Mouse (Mus musculus) midbrain, postnatal 0 days (tissue): ENCODE measurements around the gene Krt23. TPM values are rescaled to one million over a fixed set of nuclear protein-coding genes. Genes with fewer than 3 reads are reported as not detected.

ENCODE experiments used
- ATAC-seq: fragments of 200-750 bp; cut with Nextera tagmentation; 2 replicates; pipeline ENCODE4 v1.8.0; 2017; ENCODE audit warnings: moderate number of reproducible peaks, mild to moderate bottlenecking, moderate TSS enrichment, moderate library complexity; ENCODE audit not compliant: low FRiP score
- DNase-seq: peaks from one replicate; pipeline ENCODE4 v3.0.0-alpha.2; 2015; ENCODE audit warnings: low spot score
- H3K27ac ChIP-seq: fragments of 300-500 bp; sonication (generic); 2 replicates; pipeline ENCODE4 v1.5.1; 2014; ENCODE audit warnings: low read depth, mild to moderate bottlenecking, low read length, mixed read lengths
- H3K27me3 ChIP-seq: fragments of 300-500 bp; sonication (generic); 2 replicates; pipeline ENCODE4 v1.6.1; 2014; ENCODE audit warnings: low read length, control low read depth, mixed read lengths; ENCODE audit not compliant: insufficient read depth
- H3K36me3 ChIP-seq: fragments of 300-500 bp; sonication (generic); 2 replicates; pipeline ENCODE4 v1.6.1; 2014; ENCODE audit warnings: low read length, control low read depth, mixed read lengths; ENCODE audit not compliant: insufficient read depth
- H3K4me1 ChIP-seq: fragments of 300-500 bp; sonication (generic); 2 replicates; pipeline ENCODE4 v1.6.1; 2014; ENCODE audit warnings: mild to moderate bottlenecking, control low read depth, antibody characterized with exemption, low read length, mixed read lengths; ENCODE audit not compliant: insufficient read depth
- H3K4me2 ChIP-seq: fragments of 300-500 bp; sonication (generic); 2 replicates; pipeline ENCODE4 v1.6.1; 2014; ENCODE audit warnings: low read depth, mild to moderate bottlenecking, low read length, mixed read lengths; ENCODE audit not compliant: poor library complexity, severe bottlenecking
- H3K4me3 ChIP-seq: fragments of 300-500 bp; sonication (generic); 2 replicates; pipeline ENCODE4 v1.5.1; 2014; ENCODE audit warnings: low read depth, mild to moderate bottlenecking, low read length, moderate library complexity
- H3K9ac ChIP-seq: fragments of 300-500 bp; sonication (generic); replicated peaks from 2 replicates; pipeline ENCODE4 v1.6.1; 2014; ENCODE audit warnings: mild to moderate bottlenecking, low read length, moderate library complexity, mixed read lengths; ENCODE audit not compliant: poor library complexity, severe bottlenecking
- H3K9me3 ChIP-seq: fragments of 300-500 bp; sonication (generic); 2 replicates; pipeline ENCODE4 v1.6.1; 2016; ENCODE audit warnings: low read length, control low read depth
- CTCF ChIP-seq: IDR thresholded peaks from 2 replicates; pipeline ENCODE4 v1.5.1; 2016; ENCODE audit warnings: antibody characterized with exemption, mild to moderate bottlenecking
- WGBS: fragments of 180-500 bp; shearing (Covaris S2); extraction: QIAGEN DNeasy Blood & Tissue Kit; methylation state at CpG from one replicate; pipeline ENCODE4 v1.1.7; 2014; 5-methylcytosine and 5-hydroxymethylcytosine counted together
- polyA plus RNA-seq: library from polyadenylated mRNA; unstranded; fragments of >200 nt; fragmentation: Nextera tagmentation; extraction: Ambion mirVana; gene quantifications from 2 replicates; pipeline ENCODE4 v1.2.1, GENCODE M21; 2015
- total RNA-seq: library from RNA; depleted of rRNA; stranded (reverse); fragments of >200 nt; gene quantifications from 2 replicates; pipeline ENCODE4 v1.2.3, GENCODE M21; 2014; rRNA removed

Krt23 gene
- total and polyA plus RNA-seq, 2 experiments from 2014 or later = 0.16 to 0.32 TPM

- H3K4me2 ChIP-seq = no peak overlapping the region
- H3K4me1 ChIP-seq = no peaks in the 10 kb centered on the region
- no peak for DNase-seq
- WGBS = 71% methylated on average over 2 of the region's 2 CpGs
- no peaks in the 10 kb centered on the region for H3K36me3 ChIP-seq
- no peak for ATAC-seq
- no peak for TF ChIP-seq CTCF
- H3K9ac ChIP-seq = no peak overlapping the region
- no peak overlapping the region for H3K27ac ChIP-seq
- no peaks in the 10 kb centered on the region for H3K27me3 ChIP-seq
- no peaks in the 10 kb centered on the region for H3K9me3 ChIP-seq
- H3K4me3 ChIP-seq = no peak overlapping the region
Measured at GRCm38 (mm10) chr11:99448769-99449168, 44.2 kb downstream of the Krt23 start.

DNA sequence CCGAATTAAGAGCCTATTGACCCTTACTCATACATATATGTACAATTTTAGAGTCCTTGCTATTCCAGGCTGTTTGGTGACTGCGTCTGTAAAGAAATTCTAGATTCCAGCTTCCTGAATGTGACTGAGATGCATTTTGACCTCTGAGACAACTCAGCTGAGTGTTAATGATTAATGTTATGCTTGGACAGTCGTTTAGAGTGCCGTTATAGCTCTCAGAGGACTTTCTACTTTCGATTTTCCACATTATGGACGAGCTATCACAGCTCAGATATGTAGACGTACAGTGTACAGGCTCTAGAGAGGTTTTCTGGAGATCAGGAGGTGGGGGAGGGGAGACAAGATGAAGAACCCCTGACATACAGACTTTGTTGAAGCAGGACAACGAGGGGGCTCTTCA, 51.7 kb downstream of the Krt23 start:
- WGBS = 75% methylated on average over 8 of the region's 8 CpGs
- DNase-seq = no peak
- Histone ChIP-seq H3K4me3 (no peak overlapping the region), H3K27ac (no peak overlapping the region), H3K9ac (no peak overlapping the region), H3K4me2 (no peak overlapping the region), H3K36me3 (no peaks in the 10 kb centered on the region), H3K4me1 (no peaks in the 10 kb centered on the region), H3K27me3 (no peaks in the 10 kb centered on the region), H3K9me3 (no peaks in the 10 kb centered on the region)
- TF ChIP-seq CTCF = no peak
- ATAC-seq = no peak

DNA sequence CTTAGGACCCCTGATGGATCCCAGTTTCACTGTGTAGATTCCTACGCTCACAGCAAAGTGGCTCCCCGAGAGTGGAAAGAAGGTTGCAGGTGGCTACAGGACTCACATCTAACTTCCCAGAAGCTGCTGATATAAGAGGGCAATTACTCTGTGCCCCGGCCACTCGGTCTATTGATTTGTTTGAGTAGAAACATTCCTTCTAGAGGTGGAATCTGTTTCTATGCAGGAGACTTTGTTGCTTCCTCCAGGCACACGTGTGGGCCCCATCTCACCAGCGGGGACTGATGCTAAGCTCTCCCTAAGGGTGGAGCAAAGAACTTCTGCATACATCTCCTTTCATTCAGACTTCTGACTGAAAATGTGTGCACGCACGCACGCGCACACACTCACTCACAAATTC, 53.5 kb downstream of the Krt23 start:
- DNase-seq (no peak), ATAC-seq (no peak)
- 68% methylated on average over 10 of the region's 10 CpGs for WGBS
- TF ChIP-seq CTCF = no peak
- no peaks in the 10 kb centered on the region for H3K27me3 ChIP-seq
- no peaks in the 10 kb centered on the region for H3K4me1 ChIP-seq
- H3K9ac ChIP-seq = no peak overlapping the region
- no peaks in the 10 kb centered on the region for H3K36me3 ChIP-seq
- H3K27ac ChIP-seq = no peak overlapping the region
- no peaks in the 10 kb centered on the region for H3K9me3 ChIP-seq
- no peak overlapping the region for H3K4me2 ChIP-seq
- no peak overlapping the region for H3K4me3 ChIP-seq

DNA sequence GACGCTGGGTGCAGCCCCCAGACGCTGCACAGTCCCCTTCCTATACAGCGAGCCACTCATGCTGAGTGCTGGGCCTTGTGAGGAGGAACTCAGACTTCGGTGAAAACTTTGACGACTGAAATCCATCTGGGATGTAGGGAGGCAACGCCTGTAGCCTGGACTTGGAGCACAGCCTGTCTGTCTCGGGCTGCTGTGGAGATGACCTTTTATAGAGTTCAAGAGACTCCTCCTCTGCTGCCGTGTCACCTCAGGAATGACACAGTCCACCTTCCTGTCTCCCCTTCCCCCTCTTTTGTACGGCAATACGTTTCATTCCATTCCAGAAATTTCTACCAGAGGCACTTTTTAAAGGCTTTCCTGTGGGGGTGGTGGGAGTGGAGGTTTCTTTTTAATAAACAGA, 55.0 kb downstream of the Krt23 start, which contains the start of gene Krt20:
Krt20 (minus strand) TSS at position 179 of the 400 bp plus-strand sequence.
- H3K4me1 ChIP-seq = no peaks in the 10 kb centered on the region
- H3K27me3 ChIP-seq = no peaks in the 10 kb centered on the region
- no peak for TF ChIP-seq CTCF
- no peak for DNase-seq
- H3K4me3 ChIP-seq = no peak within 1 kb of the TSS
- no peak within 1 kb of the TSS for H3K4me2 ChIP-seq
- H3K9ac ChIP-seq = no peak within 1 kb of the TSS
- H3K9me3 ChIP-seq = no peaks in the 10 kb centered on the region
- no peaks in the 10 kb centered on the region for H3K36me3 ChIP-seq
- no peak for ATAC-seq
- no peak within 1 kb of the TSS for H3K27ac ChIP-seq
- 62% methylated on average over 10 of the region's 10 CpGs for WGBS

DNA sequence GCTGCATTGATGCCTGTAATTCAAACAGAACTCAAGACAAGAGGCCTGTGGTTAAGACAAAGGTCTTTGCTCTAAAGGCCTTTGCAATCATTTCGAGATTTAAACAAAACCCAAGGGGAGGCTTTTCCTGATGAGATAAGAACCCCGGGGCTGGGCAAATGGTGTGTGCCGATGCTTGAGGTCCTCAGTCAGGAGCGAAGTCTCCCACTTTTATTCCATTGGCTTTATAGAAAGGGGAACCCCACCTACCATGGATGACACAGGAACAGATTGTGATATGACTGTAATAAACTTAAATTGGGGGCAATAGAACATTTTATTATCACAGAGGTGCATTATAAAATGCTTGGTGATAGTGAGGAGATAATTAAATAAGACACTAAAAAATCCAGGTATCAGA, 56.3 kb downstream of the Krt23 start:
- H3K27ac ChIP-seq = no peak overlapping the region
- no peaks in the 10 kb centered on the region for H3K4me1 ChIP-seq
- no peaks in the 10 kb centered on the region for H3K36me3 ChIP-seq
- no peak for ATAC-seq
- H3K4me3 ChIP-seq = no peak overlapping the region
- 56% methylated on average over 4 of the region's 4 CpGs for WGBS
- TF ChIP-seq CTCF = no peak
- no peaks in the 10 kb centered on the region for H3K27me3 ChIP-seq
- H3K9ac ChIP-seq = no peak overlapping the region
- DNase-seq = no peak
- no peaks in the 10 kb centered on the region for H3K9me3 ChIP-seq
- no peak overlapping the region for H3K4me2 ChIP-seq

DNA sequence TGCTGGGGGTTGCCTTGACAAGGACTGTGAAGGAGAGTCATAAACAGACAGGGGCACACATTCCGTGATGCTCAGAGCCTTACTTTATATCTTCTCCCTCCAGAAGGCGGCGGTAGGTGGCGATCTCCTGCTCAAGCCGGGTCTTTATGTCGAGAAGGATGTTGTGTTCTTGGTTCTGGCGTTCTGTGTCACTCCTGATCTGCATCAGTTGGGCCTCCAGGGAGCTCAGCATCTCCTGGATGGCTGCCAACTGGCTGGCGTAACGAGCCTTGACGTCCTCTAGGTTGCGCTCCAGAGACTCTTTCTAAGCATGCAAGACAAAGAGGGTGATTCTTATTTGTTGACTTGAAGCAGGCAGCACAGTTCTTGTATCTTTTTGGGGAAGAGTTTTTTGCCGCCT, 62.3 kb downstream of the Krt23 start:
- Histone ChIP-seq H3K27me3 (no peaks in the 10 kb centered on the region), H3K9ac (no peak overlapping the region), H3K4me1 (no peaks in the 10 kb centered on the region), H3K27ac (no peak overlapping the region), H3K4me2 (no peak overlapping the region), H3K9me3 (no peaks in the 10 kb centered on the region), H3K4me3 (no peak overlapping the region), H3K36me3 (no peaks in the 10 kb centered on the region)
- peak; percentile 79 for DNase-seq
- 0 out of 2 replicates have a peak, but pooled peaks have one; percentile 38 for ATAC-seq
- WGBS = 37% methylated on average over 12 of the region's 12 CpGs
- peak; percentile 52 for TF ChIP-seq CTCF

Other genes with a start within 250 kb of the Krt23 start
Only the 30 nearest of the 31 such genes appear.
- gene Krt24, start 207.9 kb downstream of the Krt23 start, total RNA-seq = not detected in 2 replicates
- gene Krt24, start 207.9 kb downstream of the Krt23 start, polyA plus RNA-seq = 0.07 and 0.21 TPM in 2 replicates
- 0.11 and 0.19 TPM in 2 replicates for gene Krt25, start 170.2 kb downstream of the Krt23 start, total RNA-seq
- gene Krt25, start 170.2 kb downstream of the Krt23 start, polyA plus RNA-seq = 0.29 and 0.54 TPM in 2 replicates
- 0.11 and 1.2 TPM in 2 replicates for gene Krt26, start 155.2 kb downstream of the Krt23 start, total RNA-seq
- gene Krt26, start 155.2 kb downstream of the Krt23 start, polyA plus RNA-seq = 0.46 and 0.54 TPM in 2 replicates
- 1.0 TPM in 1 of 2 replicates, not detected in the other for gene Krt27, start 142.0 kb downstream of the Krt23 start, total RNA-seq
- 0.22 and 0.28 TPM in 2 replicates for gene Krt27, start 142.0 kb downstream of the Krt23 start, polyA plus RNA-seq
- gene Krt28, start 118.2 kb downstream of the Krt23 start, total RNA-seq = 0.93 TPM in 1 of 2 replicates, not detected in the other
- 0.33 and 0.66 TPM in 2 replicates for gene Krt28, start 118.2 kb downstream of the Krt23 start, polyA plus RNA-seq
- 6.7 and 18.3 TPM in 2 replicates for gene Krt10, start 103.8 kb downstream of the Krt23 start, total RNA-seq
- 35.7 and 39.2 TPM in 2 replicates for gene Krt10, start 103.8 kb downstream of the Krt23 start, polyA plus RNA-seq
- 2.0 TPM in 1 of 2 replicates, not detected in the other for gene Krt12, start 70.9 kb downstream of the Krt23 start, total RNA-seq
- 0.21 and 0.31 TPM in 2 replicates for gene Krt12, start 70.9 kb downstream of the Krt23 start, polyA plus RNA-seq
- not detected in 2 replicates for gene Krt20, start 55.0 kb downstream of the Krt23 start, total RNA-seq
- gene Krt20, start 55.0 kb downstream of the Krt23 start, polyA plus RNA-seq = 0.13 and 0.36 TPM in 2 replicates
- gene Krt39, start 28.2 kb upstream of the Krt23 start, total RNA-seq = not detected in 2 replicates
- gene Krt39, start 28.2 kb upstream of the Krt23 start, polyA plus RNA-seq = not detected in 2 replicates
- not detected in 2 replicates for gene Krt40, start 50.0 kb upstream of the Krt23 start, total RNA-seq
- not detected in 2 replicates for gene Krt40, start 50.0 kb upstream of the Krt23 start, polyA plus RNA-seq
- not detected in 2 replicates for gene Krtap3-3, start 57.7 kb upstream of the Krt23 start, total RNA-seq
- not detected in 2 replicates for gene Krtap3-3, start 57.7 kb upstream of the Krt23 start, polyA plus RNA-seq
- not detected in 2 replicates for gene Krtap3-2, start 63.7 kb upstream of the Krt23 start, total RNA-seq
- not detected in 2 replicates for gene Krtap3-2, start 63.7 kb upstream of the Krt23 start, polyA plus RNA-seq
- not detected in 2 replicates for gene Gm11939, start 66.3 kb upstream of the Krt23 start, total RNA-seq
- gene Gm11939, start 66.3 kb upstream of the Krt23 start, polyA plus RNA-seq = not detected in 2 replicates
- gene Krtap3-1, start 73.5 kb upstream of the Krt23 start, total RNA-seq = not detected in 2 replicates
- not detected in 2 replicates for gene Krtap3-1, start 73.5 kb upstream of the Krt23 start, polyA plus RNA-seq
- gene Krtap1-5, start 87.9 kb upstream of the Krt23 start, total RNA-seq = not detected in 2 replicates
- gene Krtap1-5, start 87.9 kb upstream of the Krt23 start, polyA plus RNA-seq = not detected in 2 replicates
- not detected in 2 replicates for gene Krtap1-4, start 90.5 kb upstream of the Krt23 start, total RNA-seq
- not detected in 2 replicates for gene Krtap1-4, start 90.5 kb upstream of the Krt23 start, polyA plus RNA-seq
- gene Krtap1-3, start 98.2 kb upstream of the Krt23 start, total RNA-seq = not detected in 2 replicates
- not detected in 2 replicates for gene Krtap1-3, start 98.2 kb upstream of the Krt23 start, polyA plus RNA-seq
- gene Krtap9-3, start 105.0 kb upstream of the Krt23 start, total RNA-seq = not detected in 2 replicates
- not detected in 2 replicates for gene Krtap9-3, start 105.0 kb upstream of the Krt23 start, polyA plus RNA-seq
- not detected in 2 replicates for gene Gm11938, start 110.2 kb upstream of the Krt23 start, total RNA-seq
- not detected in 2 replicates for gene Gm11938, start 110.2 kb upstream of the Krt23 start, polyA plus RNA-seq
- not detected in 2 replicates for gene Gm11937, start 117.1 kb upstream of the Krt23 start, total RNA-seq
- gene Gm11937, start 117.1 kb upstream of the Krt23 start, polyA plus RNA-seq = not detected in 2 replicates
- gene Krtap2-4, start 121.7 kb upstream of the Krt23 start, total RNA-seq = not detected in 2 replicates
- not detected in 2 replicates for gene Krtap2-4, start 121.7 kb upstream of the Krt23 start, polyA plus RNA-seq
- gene Gm11562, start 127.3 kb upstream of the Krt23 start, total RNA-seq = not detected in 2 replicates
- gene Gm11562, start 127.3 kb upstream of the Krt23 start, polyA plus RNA-seq = not detected in 2 replicates
- not detected in 2 replicates for gene Krtap4-1, start 135.1 kb upstream of the Krt23 start, total RNA-seq
- gene Krtap4-1, start 135.1 kb upstream of the Krt23 start, polyA plus RNA-seq = not detected in 2 replicates
- not detected in 2 replicates for gene Krtap4-2, start 141.9 kb upstream of the Krt23 start, total RNA-seq
- not detected in 2 replicates for gene Krtap4-2, start 141.9 kb upstream of the Krt23 start, polyA plus RNA-seq
- not detected in 2 replicates for gene Krtap4-7, start 151.0 kb upstream of the Krt23 start, total RNA-seq
- gene Krtap4-7, start 151.0 kb upstream of the Krt23 start, polyA plus RNA-seq = not detected in 2 replicates
- gene Gm11555, start 157.1 kb upstream of the Krt23 start, total RNA-seq = not detected in 2 replicates
- gene Gm11555, start 157.1 kb upstream of the Krt23 start, polyA plus RNA-seq = not detected in 2 replicates
- not detected in 2 replicates for gene Gm11563, start 165.8 kb upstream of the Krt23 start, total RNA-seq
- not detected in 2 replicates for gene Gm11563, start 165.8 kb upstream of the Krt23 start, polyA plus RNA-seq
- not detected in 2 replicates for gene Krtap4-6, start 172.8 kb upstream of the Krt23 start, total RNA-seq
- not detected in 2 replicates for gene Krtap4-6, start 172.8 kb upstream of the Krt23 start, polyA plus RNA-seq
- not detected in 2 replicates for gene Gm14190, start 197.6 kb upstream of the Krt23 start, total RNA-seq
- gene Gm14190, start 197.6 kb upstream of the Krt23 start, polyA plus RNA-seq = not detected in 2 replicates
- not detected in 2 replicates for gene Gm14180, start 241.2 kb upstream of the Krt23 start, total RNA-seq
- not detected in 2 replicates for gene Gm14180, start 241.2 kb upstream of the Krt23 start, polyA plus RNA-seq